Mouse (Mus musculus) liver, adult (tissue): Measurements from ENCODE around the gene Scn3b.

Experiments used
- GATA4 ChIP-seq: IDR thresholded peaks from 2 replicates; pipeline ENCODE4 v1.6.1; 2014; ENCODE audit warnings: mild to moderate bottlenecking, low read length; ENCODE audit not compliant: insufficient replicate concordance

Scn3b gene

GRCm38 (mm10) chr9:40320879-40321667, 52.1 kb downstream of the Scn3b start:
- TF ChIP-seq GATA4 = peak; percentile 17; the same call in 1 of the 2 replicates

- no peak for TF ChIP-seq GATA4
These were observed 52.6 kb downstream of the Scn3b start for GRCm38 (mm10) chr9:40321668-40322003.

- TF ChIP-seq GATA4 = no peak
These were observed 53.4 kb downstream of the Scn3b start for GRCm38 (mm10) chr9:40322372-40322771.

- no peak for TF ChIP-seq GATA4
These were observed 54.2 kb downstream of the Scn3b start for GRCm38 (mm10) chr9:40323171-40323570.

- TF ChIP-seq GATA4 = no peak
These were observed 54.8 kb downstream of the Scn3b start for GRCm38 (mm10) chr9:40323773-40324172.

GRCm38 (mm10) chr9:40324232-40324792, 55.3 kb downstream of the Scn3b start:
- TF ChIP-seq GATA4 = no peak

GRCm38 (mm10) chr9:40324826-40325225, 55.8 kb downstream of the Scn3b start:
- TF ChIP-seq GATA4 = no peak

GRCm38 (mm10) chr9:40326260-40326915, 57.4 kb downstream of the Scn3b start:
- no peak for TF ChIP-seq GATA4

- peak; percentile 91; the same call in 1 of the 2 replicates for TF ChIP-seq GATA4
These were observed 61.8 kb downstream of the Scn3b start for GRCm38 (mm10) chr9:40330609-40331382.

GRCm38 (mm10) chr9:40331411-40332286, 62.6 kb downstream of the Scn3b start:
- TF ChIP-seq GATA4 = no peak

- no peak for TF ChIP-seq GATA4
These were observed 63.3 kb downstream of the Scn3b start for GRCm38 (mm10) chr9:40332326-40332725.

- no peak for TF ChIP-seq GATA4
These were observed 64.0 kb downstream of the Scn3b start for GRCm38 (mm10) chr9:40332731-40333648.

- TF ChIP-seq GATA4 = no peak
These were observed 64.8 kb downstream of the Scn3b start for GRCm38 (mm10) chr9:40333649-40334396.
